Mouse (Mus musculus): ENCODE data around the gene Usp49. TPM values are rescaled to one million over a fixed set of nuclear protein-coding genes. Genes with fewer than 3 reads are reported as not detected.
"Not testable (repeated sequence)": the region's sequence is repeated elsewhere in the genome, so short reads cannot be mapped to it uniquely, and the experiment has no call there.

Gene Usp49
- polyA plus RNA-seq, 1 experiment from 2014 or later = 5.0 TPM

DNA sequence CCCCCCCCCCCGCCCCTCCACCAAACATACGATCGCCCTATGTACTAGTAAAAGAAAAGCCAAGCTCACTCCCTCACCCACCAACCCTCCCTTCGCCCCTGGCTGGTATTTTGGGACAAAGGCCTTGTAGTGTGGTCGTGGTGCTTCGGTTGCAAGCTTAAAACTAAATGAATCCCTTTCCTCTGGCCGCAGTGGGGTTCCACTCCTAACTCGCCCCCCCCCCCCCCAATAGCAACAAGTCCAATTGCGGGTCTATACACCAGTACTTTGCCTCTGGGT is 35.6 kb upstream of the Usp49 start:
- under 1% methylated on average over 8 of the region's 9 CpGs for WGBS

GRCm38 (mm10) chr17:47595248-47596161 is 35.0 kb upstream of the Usp49 start:
- H3K4me1 ChIP-seq (ENCODE audit: insufficient read depth) = peaks cover 17% of the 10 kb centered on the region
- peak; percentile 57 for ATAC-seq (ENCODE audit: insufficient read depth)
- TF ChIP-seq CTCF (IDR thresholded peaks at IDR 0.05; ENCODE audit: low read depth) = no peak

More for the DNA sequence above, 35.6 kb upstream of the Usp49 start:
- Histone ChIP-seq H3K9ac (peak overlapping the region; percentile 89), H3K4me2 (peak overlapping the region; percentile 99), H3K36me3 (ENCODE audit: insufficient read depth) (peaks cover 49% of the 10 kb centered on the region), H3K27me3 (ENCODE audit: insufficient read depth, low read length) (no peaks in the 10 kb centered on the region), H3K4me3 (ENCODE audit: low read depth, low read length) (peak overlapping the region; percentile 71), H3K4me1 (ENCODE audit: insufficient read depth) (peaks cover 17% of the 10 kb centered on the region), H3K27ac (ENCODE audit: low read depth) (peak overlapping the region; percentile 98), H3K9me3 (ENCODE audit: low read depth, low read length) (no peaks in the 10 kb centered on the region)
- no peak for ATAC-seq (ENCODE audit: insufficient read depth)
- no peak for DNase-seq
- no peak for TF ChIP-seq CTCF (IDR thresholded peaks at IDR 0.05; ENCODE audit: low read depth)

DNA sequence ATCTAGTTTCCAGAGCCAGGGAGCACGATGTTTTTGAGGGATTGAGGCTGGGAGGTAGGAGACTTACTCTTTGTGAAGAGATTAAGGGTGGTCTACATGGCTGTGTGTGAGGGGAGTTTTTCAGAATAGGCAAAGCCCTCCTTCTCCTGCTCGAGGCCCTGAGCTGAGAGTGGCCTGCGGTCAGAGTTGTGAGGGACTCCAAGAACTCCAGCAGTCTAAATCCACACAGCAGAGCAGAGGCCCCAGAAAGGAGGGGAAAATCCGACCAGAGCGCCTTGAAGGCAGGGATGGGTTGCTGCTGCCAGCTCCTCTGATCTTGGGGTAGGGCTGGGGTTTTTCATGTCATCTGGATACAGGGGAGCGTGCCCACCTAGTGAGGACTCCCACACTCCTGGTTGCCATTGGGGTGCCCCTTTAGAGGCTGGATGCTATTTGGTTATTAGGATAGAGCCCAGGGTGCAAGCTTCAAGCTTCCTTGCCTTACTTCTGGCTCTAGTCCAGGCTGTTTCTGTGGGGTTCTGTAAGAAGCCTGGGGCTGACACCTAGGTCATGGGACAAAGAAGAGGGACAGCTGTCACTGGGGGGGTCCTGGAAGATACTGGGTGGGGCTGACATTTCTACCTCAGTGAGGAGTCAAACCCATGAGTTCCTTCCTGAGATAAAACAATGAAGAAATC is 34.2 kb upstream of the Usp49 start:
- 29% methylated on average over 6 of the region's 6 CpGs for WGBS
- Histone ChIP-seq H3K4me2 (peak overlapping the region; percentile 99), H3K4me1 (ENCODE audit: insufficient read depth) (peaks cover 17% of the 10 kb centered on the region), H3K4me3 (ENCODE audit: low read depth, low read length) (peak overlapping the region; percentile 71), H3K9me3 (ENCODE audit: low read depth, low read length) (no peaks in the 10 kb centered on the region), H3K27me3 (ENCODE audit: insufficient read depth, low read length) (no peaks in the 10 kb centered on the region), H3K36me3 (ENCODE audit: insufficient read depth) (peaks cover 61% of the 10 kb centered on the region), H3K9ac (peak overlapping the region; percentile 89), H3K27ac (ENCODE audit: low read depth) (peak overlapping the region; percentile 98)
- DNase-seq (peak; percentile 31), ATAC-seq (ENCODE audit: insufficient read depth) (0 out of 2 replicates have a peak, but pooled peaks have one; percentile 1)
- no peak for TF ChIP-seq CTCF (IDR thresholded peaks at IDR 0.05; ENCODE audit: low read depth)

More at GRCm38 (mm10) chr17:47595248-47596161, 35.0 kb upstream of the Usp49 start:
- H3K36me3 ChIP-seq (ENCODE audit: insufficient read depth) = peaks cover 53% of the 10 kb centered on the region
- H3K27ac ChIP-seq (ENCODE audit: low read depth) = peak overlapping the region; percentile 98
- no peaks in the 10 kb centered on the region for H3K9me3 ChIP-seq (ENCODE audit: low read depth, low read length)
- peak overlapping the region; percentile 89 for H3K9ac ChIP-seq
- H3K4me2 ChIP-seq = peak overlapping the region; percentile 99
- WGBS = 0% methylated on average over 21 of the region's 21 CpGs
- DNase-seq = peak; percentile 88
- no peaks in the 10 kb centered on the region for H3K27me3 ChIP-seq (ENCODE audit: insufficient read depth, low read length)
- peak overlapping the region; percentile 71 for H3K4me3 ChIP-seq (ENCODE audit: low read depth, low read length)

DNA sequence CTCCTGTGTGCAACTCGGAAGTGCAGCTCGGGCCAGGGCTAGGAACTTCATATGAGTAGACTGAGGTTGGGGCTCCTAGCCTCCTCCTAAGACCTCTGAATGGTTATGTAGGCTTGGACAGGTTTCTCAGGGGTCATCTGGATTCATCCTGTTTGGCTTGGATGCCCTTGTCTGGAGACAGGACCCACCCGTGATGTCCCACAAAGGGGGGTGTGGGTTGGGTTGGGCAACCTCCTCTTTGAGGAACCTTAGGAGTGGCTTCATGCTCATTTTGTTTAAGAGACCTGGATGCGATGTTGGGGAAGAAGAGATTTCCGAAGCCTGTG is 33.7 kb upstream of the Usp49 start:
- Histone ChIP-seq H3K27me3 (ENCODE audit: insufficient read depth, low read length) (no peaks in the 10 kb centered on the region), H3K4me3 (ENCODE audit: low read depth, low read length) (peak overlapping the region; percentile 71), H3K9ac (peak overlapping the region; percentile 89; the same call in 1 of the 2 replicates), H3K36me3 (ENCODE audit: insufficient read depth) (peaks cover 66% of the 10 kb centered on the region), H3K27ac (ENCODE audit: low read depth) (peak overlapping the region; percentile 98), H3K9me3 (ENCODE audit: low read depth, low read length) (no peaks in the 10 kb centered on the region), H3K4me2 (peak overlapping the region; percentile 99), H3K4me1 (ENCODE audit: insufficient read depth) (peaks cover 17% of the 10 kb centered on the region)
- no peak for TF ChIP-seq CTCF (IDR thresholded peaks at IDR 0.05; ENCODE audit: low read depth)
- no peak for ATAC-seq (ENCODE audit: insufficient read depth)
- peak; percentile 6 for DNase-seq
- WGBS = 56% methylated on average over 5 of the region's 5 CpGs

- Histone ChIP-seq H3K27me3 (ENCODE audit: insufficient read depth, low read length) (no peaks in the 10 kb centered on the region), H3K27ac (ENCODE audit: low read depth) (peak overlapping the region; percentile 98), H3K4me3 (ENCODE audit: low read depth, low read length) (0 out of 2 replicates have a peak overlapping the region, but pooled peaks have one; percentile 71), H3K36me3 (ENCODE audit: insufficient read depth) (peaks cover 70% of the 10 kb centered on the region), H3K9ac (peak overlapping the region; percentile 0; the same call in 1 of the 2 replicates), H3K4me2 (peak overlapping the region; percentile 99), H3K4me1 (ENCODE audit: insufficient read depth) (peaks cover 17% of the 10 kb centered on the region), H3K9me3 (ENCODE audit: low read depth, low read length) (no peaks in the 10 kb centered on the region)
- no peak for TF ChIP-seq CTCF (IDR thresholded peaks at IDR 0.05; ENCODE audit: low read depth)
- DNase-seq (no peak), ATAC-seq (ENCODE audit: insufficient read depth) (no peak)
- 51% methylated on average over 13 of the region's 13 CpGs for WGBS
Measured at GRCm38 (mm10) chr17:47597261-47597660, 33.2 kb upstream of the Usp49 start.

GRCm38 (mm10) chr17:47597838-47598579 is 32.5 kb upstream of the Usp49 start:
- H3K36me3 ChIP-seq (ENCODE audit: insufficient read depth) = peaks cover 78% of the 10 kb centered on the region
- no peaks in the 10 kb centered on the region for H3K9me3 ChIP-seq (ENCODE audit: low read depth, low read length)
- H3K4me2 ChIP-seq = peak overlapping the region; percentile 99
- H3K4me3 ChIP-seq (ENCODE audit: low read depth, low read length) = no peak overlapping the region
- ATAC-seq (ENCODE audit: insufficient read depth) = no peak
- peaks cover 13% of the 10 kb centered on the region for H3K4me1 ChIP-seq (ENCODE audit: insufficient read depth)
- peak; percentile 59 for DNase-seq
- H3K27me3 ChIP-seq (ENCODE audit: insufficient read depth, low read length) = no peaks in the 10 kb centered on the region
- H3K9ac ChIP-seq = no peak overlapping the region
- TF ChIP-seq CTCF (IDR thresholded peaks at IDR 0.05; ENCODE audit: low read depth) = peak; percentile 80
- peak overlapping the region; percentile 98 for H3K27ac ChIP-seq (ENCODE audit: low read depth)
- 20% methylated on average over 10 of the region's 10 CpGs for WGBS

DNA sequence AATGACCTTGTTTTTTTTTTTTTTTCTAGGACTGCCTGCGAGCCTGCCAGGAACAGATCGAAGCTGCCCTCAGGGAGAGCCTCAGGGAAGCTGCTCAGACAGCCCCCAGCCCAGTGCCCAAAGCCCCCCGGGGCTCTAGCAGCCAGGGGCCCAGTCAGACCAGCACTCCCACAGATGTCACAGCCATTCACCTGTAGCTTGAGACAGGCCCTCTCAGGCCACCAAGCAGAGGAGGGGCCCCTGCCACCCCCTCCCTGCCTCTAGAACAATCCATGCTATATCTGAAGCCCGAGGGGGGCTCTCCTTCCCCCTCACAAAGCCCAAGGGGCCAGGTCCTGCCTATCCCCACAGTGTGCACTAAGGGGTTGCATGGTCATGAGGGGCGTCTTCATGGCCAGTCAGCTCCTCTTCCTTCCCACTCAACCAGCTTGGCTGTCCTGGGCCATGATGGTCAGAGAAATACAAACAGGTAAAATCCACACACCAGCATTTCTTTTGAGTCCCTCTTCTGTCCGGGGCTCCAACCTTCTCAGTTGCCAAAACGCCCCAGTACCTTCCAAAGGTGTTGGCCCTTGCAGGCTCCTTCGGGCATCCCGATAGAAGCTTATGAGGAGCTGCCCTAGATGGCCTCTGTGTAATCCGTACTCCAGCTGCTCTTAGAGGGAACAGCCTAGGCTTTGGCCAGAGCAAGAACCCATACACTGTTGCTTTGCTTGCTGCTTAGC is 31.7 kb upstream of the Usp49 start:
- Histone ChIP-seq H3K36me3 (ENCODE audit: insufficient read depth) (peaks cover 82% of the 10 kb centered on the region), H3K27ac (ENCODE audit: low read depth) (peak overlapping the region; percentile 16; the same call in 1 of the 2 replicates), H3K4me1 (ENCODE audit: insufficient read depth) (peaks cover 13% of the 10 kb centered on the region)
- H3K9me3 ChIP-seq (ENCODE audit: low read depth, low read length); H3K4me3 ChIP-seq (ENCODE audit: low read depth, low read length); ATAC-seq (ENCODE audit: insufficient read depth); H3K4me2 ChIP-seq; H3K9ac ChIP-seq; DNase-seq; H3K27me3 ChIP-seq (ENCODE audit: insufficient read depth, low read length): not testable (repeated sequence)
- 81% methylated on average over 10 of the region's 10 CpGs for WGBS
